Mouse (Mus musculus) spleen, adult 2 months (tissue): ENCODE measurements around the gene Tspan14.

Experiments
- CTCF ChIP-seq: fragments of 200-500 bp; IDR thresholded peaks from 2 replicates; pipeline ENCODE4 v1.5.1; 2011; ENCODE audit warnings: mild to moderate bottlenecking, inconsistent platforms; ENCODE audit not compliant: insufficient read depth, insufficient read length, insufficient replicate concordance; ENCODE audit errors: extremely low read depth
- POLR2A ChIP-seq: fragments of 200-500 bp; IDR thresholded peaks from 2 replicates; pipeline ENCODE4 v1.6.1; 2011; ENCODE audit warnings: low read depth, low read length, inconsistent platforms

GRCm38 (mm10) chr14:40979002-40979401 is 12.4 kb upstream of the Tspan14 start:
- TF ChIP-seq POLR2A (no peak), CTCF (peak; percentile 43; the same call in 1 of the 2 replicates)
